Mouse (Mus musculus): ENCODE results near the gene Uba7. TPM values are rescaled to one million over a fixed set of nuclear protein-coding genes. Genes with fewer than 3 reads are reported as not detected.
A peak's percentile ranks its signal among the peaks of the same experiment; 100 is the strongest.

Uba7 gene
- total and polyA plus RNA-seq, 3 experiments = 21.3 to 27.8 (median 26.0) TPM

GRCm38 (mm10) chr9:107950460-107951355 is 24.6 kb upstream of the Uba7 start:
- DNase-seq (ENCODE audit: extremely low read depth) = peak; percentile 89
- peaks cover 34% of the 10 kb centered on the region for H3K27me3 ChIP-seq (replicated peaks)
- H3K4me3 ChIP-seq (replicated peaks in 1 of 3; ENCODE audit: low read depth in 2 of 3, low read length in 2 of 3, poor library complexity in 1 of 3) = peak overlapping the region; percentile 86 to 95 (median 89)
- H3K27ac ChIP-seq (ENCODE audit: insufficient read depth, low read depth) = 0 out of 2 replicates have a peak overlapping the region, but pooled peaks have one; percentile 12
- peaks cover 7% of the 10 kb centered on the region for H3K9me3 ChIP-seq (replicated peaks; ENCODE audit: low read length)
- peak overlapping the region; percentile 89 for H3K4me2 ChIP-seq (ENCODE audit: insufficient read depth, low read depth, poor library complexity, severe bottlenecking)
- H3K36me3 ChIP-seq (replicated peaks in 1 of 2; ENCODE audit: control insufficient read depth in 1 of 2, insufficient read depth in 1 of 2, low read length in 1 of 2) = peaks cover 3 to 23% of the 10 kb centered on the region in 2 experiments
- TF ChIP-seq JUN (IDR thresholded peaks at IDR 0.05; ENCODE audit: insufficient read depth, low read depth, low read length) = no peak
- no peak for TF ChIP-seq RCOR1 (conservative IDR thresholded peaks at IDR 0.05; ENCODE audit: low read depth, low read length)
- peak; percentile 99 for TF ChIP-seq SIN3A (IDR thresholded peaks at IDR 0.05; ENCODE audit: low read length)
- 0 out of 2 replicates have a peak, but pooled peaks have one; percentile 13 for TF ChIP-seq NRF1 (IDR thresholded peaks at IDR 0.05; ENCODE audit: low read depth, low read length)
- peak; percentile 85 for TF ChIP-seq CHD2 (IDR thresholded peaks at IDR 0.05; ENCODE audit: low read length)
- TF ChIP-seq ZC3H11A (IDR thresholded peaks at IDR 0.05; ENCODE audit: low read depth, low read length) = no peak
- TF ChIP-seq TBP (conservative IDR thresholded peaks at IDR 0.05; ENCODE audit: low read depth, low read length) = peak; percentile 73
- peak; percentile 81 for TF ChIP-seq KAT2A (IDR thresholded peaks at IDR 0.05; ENCODE audit: insufficient replicate concordance, low read length)
- TF ChIP-seq ELF1 (IDR thresholded peaks at IDR 0.05; ENCODE audit: low read depth, low read length) = peak; percentile 87
- peak; percentile 82 for TF ChIP-seq NELFE (IDR thresholded peaks at IDR 0.05; ENCODE audit: low read depth, low read length)
- 0 out of 2 replicates have a peak, but pooled peaks have one; percentile 8 for TF ChIP-seq ETS1 (conservative IDR thresholded peaks at IDR 0.05; ENCODE audit: low read depth, low read length)
- TF ChIP-seq E2F4 (IDR thresholded peaks at IDR 0.05; ENCODE audit: insufficient replicate concordance, low read depth, low read length) = peak; percentile 96
- peak; percentile 86 for TF ChIP-seq HCFC1 (IDR thresholded peaks at IDR 0.05; ENCODE audit: low read depth, low read length)
- no peak for TF ChIP-seq UBTF (IDR thresholded peaks at IDR 0.05; ENCODE audit: low read depth, low read length)
- no peak for TF ChIP-seq ZNF384 (IDR thresholded peaks at IDR 0.05; ENCODE audit: low read depth, low read length)
- TF ChIP-seq TCF12 (IDR thresholded peaks at IDR 0.05; ENCODE audit: low read depth, low read length) = peak; percentile 63
- TF ChIP-seq ZMIZ1 (IDR thresholded peaks at IDR 0.05; ENCODE audit: low read depth, low read length) = peak; percentile 71
- peak; percentile 83 for TF ChIP-seq IRF4 (IDR thresholded peaks at IDR 0.05; ENCODE audit: low read depth, low read length)
- peak; percentile 70; the same call in 1 of the 2 replicates for TF ChIP-seq MAX (IDR thresholded peaks at IDR 0.05; ENCODE audit: low read length)
- TF ChIP-seq POLR2AphosphoS2 (IDR thresholded peaks at IDR 0.05; ENCODE audit: low read depth, low read length) = no peak; the same call in 1 of the 2 replicates
- TF ChIP-seq POLR2A (IDR thresholded peaks at IDR 0.05; ENCODE audit: low read depth, low read length) = peak; percentile 86
- no peak for TF ChIP-seq SMC3 (IDR thresholded peaks at IDR 0.05; ENCODE audit: low read depth, low read length)
- TF ChIP-seq GABPA (IDR thresholded peaks at IDR 0.05; ENCODE audit: insufficient replicate concordance, low read depth, low read length) = no peak
- TF ChIP-seq JUND (conservative IDR thresholded peaks at IDR 0.05; ENCODE audit: low read depth, low read length) = no peak
- no peak for TF ChIP-seq MAFK (IDR thresholded peaks at IDR 0.05; ENCODE audit: insufficient replicate concordance, low read length)
- TF ChIP-seq CTCF (conservative IDR thresholded peaks at IDR 0.05 in 1 of 2, IDR thresholded peaks at IDR 0.05 in 1 of 2; ENCODE audit: low read depth in 2 of 2, low read length in 2 of 2) = no peak
- no peak for TF ChIP-seq USF1 (IDR thresholded peaks at IDR 0.05; ENCODE audit: low read depth, low read length)
- peak; percentile 17; the same call in 1 of the 2 replicates for TF ChIP-seq BHLHE40 (IDR thresholded peaks at IDR 0.05; ENCODE audit: low read depth, low read length)
- peak; percentile 28; the same call in 1 of the 2 replicates for TF ChIP-seq MEF2A (IDR thresholded peaks at IDR 0.05; ENCODE audit: borderline replicate concordance, low read depth, low read length)
- TF ChIP-seq RAD21 (IDR thresholded peaks at IDR 0.05; ENCODE audit: low read depth, low read length) = no peak
- no peak for TF ChIP-seq PAX5 (IDR thresholded peaks at IDR 0.05; ENCODE audit: low read length)
- no peak for TF ChIP-seq ZKSCAN1 (IDR thresholded peaks at IDR 0.05; ENCODE audit: borderline replicate concordance, low read depth, low read length)
- TF ChIP-seq EP300 (IDR thresholded peaks at IDR 0.05; ENCODE audit: low read length) = no peak
- TF ChIP-seq MYC (IDR thresholded peaks at IDR 0.05; ENCODE audit: low read depth, low read length) = peak; percentile 57; the same call in 1 of the 2 replicates
- TF ChIP-seq USF2 (conservative IDR thresholded peaks at IDR 0.05; ENCODE audit: low read depth, low read length) = no peak
- peak; percentile 91 for TF ChIP-seq MXI1 (IDR thresholded peaks at IDR 0.05; ENCODE audit: low read depth, low read length)
- no peak for TF ChIP-seq CHD1 (IDR thresholded peaks at IDR 0.05; ENCODE audit: low read depth, low read length)
- 0 out of 2 replicates have a peak, but pooled peaks have one; percentile 39 for TF ChIP-seq MAZ (IDR thresholded peaks at IDR 0.05; ENCODE audit: low read depth, low read length)
- peaks cover 33% of the 10 kb centered on the region for H3K79me2 ChIP-seq (replicated peaks; ENCODE audit: control insufficient read depth, extremely low read depth, insufficient read depth, poor library complexity, severe bottlenecking)
- in situ Hi-C loops (cut with MboI; ENCODE audit: low pct_ligation_motif_present, low pct_unique_long_range_greater_than_20kb, low sequenced_read_pairs) = no loop called here
- H3K9ac ChIP-seq (ENCODE audit: insufficient read depth, low read depth) = peak overlapping the region; percentile 42
- dilution Hi-C loops (cut with MboI; ENCODE audit: extremely low pct_ligation_motif_present, extremely low pct_unique_long_range_greater_than_20kb, low sequenced_read_pairs) = no loop called here
- peaks cover 13 to 47% of the 10 kb centered on the region in 2 experiments for H3K4me1 ChIP-seq (ENCODE audit: control insufficient read depth in 1 of 2, insufficient read depth in 2 of 2)
